Mouse (Mus musculus): ENCODE results near the gene Sdhaf3.
A peak's percentile ranks its signal among the peaks of the same experiment; 100 is the strongest.
"Not testable (repeated sequence)": the region's sequence is repeated elsewhere in the genome, so short reads cannot be mapped to it uniquely, and the experiment has no call there.

Gene Sdhaf3

DNA sequence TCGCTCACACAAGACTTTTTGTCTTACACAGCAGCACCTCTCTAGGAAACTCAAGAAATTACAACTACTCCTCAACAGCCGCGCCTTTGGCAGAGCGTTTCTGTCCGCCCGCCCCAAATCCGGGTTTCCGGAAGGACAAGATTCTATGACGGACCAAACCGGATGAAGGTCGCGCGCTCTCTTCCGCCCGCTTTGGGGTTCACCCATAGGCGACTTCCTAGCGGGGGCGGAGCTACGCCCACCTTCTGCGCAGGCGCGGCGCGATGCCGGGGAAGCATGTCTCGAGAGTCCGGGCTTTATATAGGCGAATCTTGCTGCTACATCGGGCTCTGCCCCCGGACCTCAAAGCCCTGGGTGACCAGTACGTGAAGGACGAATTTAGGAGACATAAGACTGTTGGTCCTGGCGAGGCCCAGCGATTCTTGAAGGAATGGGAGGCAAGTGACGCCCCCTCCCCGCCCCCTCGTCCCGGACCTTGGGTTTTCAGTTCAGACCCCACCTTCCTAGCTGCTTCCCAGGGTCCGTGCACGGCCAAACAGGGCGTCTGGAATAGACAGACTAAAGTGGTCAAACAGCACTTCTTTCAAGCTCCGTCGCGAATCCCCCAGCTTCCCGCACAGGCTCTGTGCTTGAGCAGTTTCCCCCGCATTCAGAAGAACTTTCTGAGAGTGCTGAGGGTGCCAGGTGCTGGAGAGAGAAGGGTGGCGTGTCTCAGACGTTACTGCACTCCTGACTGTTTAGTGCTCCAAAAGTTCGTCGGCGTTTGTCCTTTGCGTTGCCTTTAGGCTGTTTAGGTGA, at the start of gene Sdhaf3:
Sdhaf3 (plus strand) TSS at position 241 of the 798 bp plus-strand sequence.
- peak; percentile 95 for DNase-seq (ENCODE audit: low read depth, low spot score)

DNA sequence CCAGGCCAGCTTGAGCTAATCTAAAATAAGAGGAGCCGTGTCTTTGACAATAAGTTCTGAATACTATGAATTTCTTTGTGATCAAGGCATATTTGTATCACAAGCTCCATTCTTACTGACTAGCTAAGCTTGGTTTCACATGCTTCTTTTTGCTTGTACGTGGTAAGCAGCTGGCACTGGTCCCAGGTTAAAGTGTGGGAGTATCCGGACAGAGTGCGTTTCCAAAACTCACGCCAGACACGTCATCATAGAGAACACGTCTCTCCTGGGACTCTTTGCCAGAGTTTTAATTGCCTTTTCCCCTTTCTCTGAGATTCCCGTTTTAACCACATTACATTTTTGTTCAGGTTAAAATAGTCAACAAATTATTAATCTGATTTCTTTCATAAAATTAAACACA, 46.2 kb upstream of the Sdhaf3 start:
- no peak for DNase-seq (ENCODE audit: low read depth, low spot score)

DNA sequence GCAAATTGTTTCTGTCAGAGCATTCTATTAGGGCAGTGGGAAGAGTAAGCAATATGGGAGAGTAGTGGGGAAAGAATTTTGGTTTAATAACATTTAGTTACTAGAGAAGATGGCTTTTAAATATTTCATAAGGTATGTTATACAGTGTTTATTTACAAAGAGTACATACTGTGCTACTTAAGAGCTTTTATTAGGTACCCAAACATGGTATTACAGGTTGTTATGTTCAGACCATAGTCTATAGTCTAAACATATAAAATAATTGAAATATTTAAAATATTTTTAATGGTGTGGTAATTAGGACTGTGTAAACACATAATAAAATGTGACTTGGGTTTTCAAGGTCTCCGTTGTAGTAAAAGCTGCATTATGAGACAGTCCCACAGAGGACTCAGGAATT, 41.5 kb upstream of the Sdhaf3 start:
- no peak for DNase-seq (ENCODE audit: low read depth, low spot score)

DNA sequence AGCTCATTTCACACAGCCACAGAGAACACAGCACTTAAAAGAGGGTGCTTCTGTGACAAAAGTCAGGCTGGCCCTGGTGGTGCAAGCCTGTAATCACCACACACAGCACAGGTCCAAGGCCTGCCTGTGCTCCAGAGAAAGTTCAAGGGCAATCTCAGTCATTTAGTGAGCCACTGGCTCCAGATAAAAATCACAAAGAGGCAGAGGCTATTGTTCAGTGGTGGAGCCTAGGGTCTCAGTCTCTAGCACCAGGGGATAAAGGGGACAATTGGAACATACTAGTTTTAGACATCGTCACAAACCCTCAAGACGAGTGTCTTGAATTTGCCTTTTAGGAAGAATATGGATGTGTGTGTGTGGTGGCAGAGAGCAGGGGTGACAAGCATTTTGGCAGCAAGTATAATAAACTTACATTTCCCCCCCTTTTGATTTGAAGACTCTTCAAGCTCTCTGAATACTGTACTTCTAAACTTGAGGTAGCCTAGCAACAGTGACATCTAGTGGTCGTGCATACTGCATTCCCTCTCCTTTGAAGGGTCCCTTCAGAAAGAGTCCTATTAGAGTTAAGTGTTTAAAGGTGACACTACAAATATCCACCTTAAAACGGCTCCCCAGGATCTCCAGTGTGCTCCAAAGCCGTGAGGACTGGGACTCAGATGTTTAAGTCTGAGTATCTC, 40.8 kb upstream of the Sdhaf3 start:
- DNase-seq (ENCODE audit: low read depth, low spot score): peak; percentile 40

DNA sequence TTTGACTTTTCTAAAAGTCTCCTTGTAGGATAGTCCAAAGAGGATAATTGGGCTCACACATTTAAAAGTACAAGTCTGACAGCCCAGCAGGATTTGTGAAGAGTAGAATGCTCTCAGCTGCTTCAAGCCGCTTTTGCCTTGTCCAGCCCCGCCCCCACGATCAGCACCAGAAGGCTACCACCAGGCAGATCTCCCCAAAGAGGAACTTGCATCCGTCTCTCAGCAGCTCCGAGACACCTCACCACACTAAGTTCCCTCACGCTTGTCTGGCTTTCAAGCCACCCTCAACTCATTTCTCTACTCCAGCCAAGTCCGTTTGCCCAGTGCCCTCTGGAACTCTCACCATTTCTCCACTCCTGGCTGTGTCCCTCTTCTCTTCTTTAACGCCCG, 40.3 kb upstream of the Sdhaf3 start:
- no peak for DNase-seq (ENCODE audit: low read depth, low spot score)

DNA sequence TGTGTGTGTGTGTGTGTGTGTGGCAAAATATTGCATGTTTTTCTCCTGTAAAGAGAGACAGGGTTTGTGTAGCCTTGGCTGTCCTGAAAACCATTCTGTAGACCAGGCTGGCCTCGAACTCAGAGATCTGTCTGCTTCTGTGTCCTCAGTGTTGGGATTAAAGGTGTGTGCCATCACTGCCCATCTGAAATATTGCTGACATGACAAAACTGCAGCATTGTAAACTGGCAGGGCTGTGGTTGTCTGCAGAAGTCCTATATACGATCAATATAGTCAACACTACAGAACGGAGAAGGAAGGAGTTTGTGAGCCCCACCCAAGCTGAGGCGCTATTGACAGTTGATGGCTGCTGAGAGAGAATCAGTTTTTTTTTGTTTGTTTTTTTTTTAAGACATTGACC, 38.5 kb upstream of the Sdhaf3 start:
- no peak for DNase-seq (ENCODE audit: low read depth, low spot score)

DNA sequence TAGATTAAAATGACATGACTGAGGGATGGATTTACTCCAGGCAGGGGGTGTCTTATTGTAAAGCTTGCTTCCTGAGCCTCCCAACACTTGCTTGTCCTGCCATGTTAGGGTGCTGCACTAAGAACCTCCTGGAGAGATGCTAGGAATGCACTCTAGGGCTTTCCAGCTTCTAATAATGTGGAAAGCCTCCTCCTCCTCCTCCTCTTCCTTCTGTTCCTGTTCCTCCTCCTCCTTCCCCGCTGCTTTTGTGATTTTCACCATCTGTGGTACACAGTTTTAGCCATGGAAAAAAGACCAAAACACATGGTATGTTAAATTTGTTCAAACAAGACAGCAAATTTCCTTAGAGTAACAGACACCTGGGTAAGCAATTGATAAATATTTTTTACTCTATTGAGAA, 30.5 kb upstream of the Sdhaf3 start:
- no peak for DNase-seq (ENCODE audit: low read depth, low spot score)

DNA sequence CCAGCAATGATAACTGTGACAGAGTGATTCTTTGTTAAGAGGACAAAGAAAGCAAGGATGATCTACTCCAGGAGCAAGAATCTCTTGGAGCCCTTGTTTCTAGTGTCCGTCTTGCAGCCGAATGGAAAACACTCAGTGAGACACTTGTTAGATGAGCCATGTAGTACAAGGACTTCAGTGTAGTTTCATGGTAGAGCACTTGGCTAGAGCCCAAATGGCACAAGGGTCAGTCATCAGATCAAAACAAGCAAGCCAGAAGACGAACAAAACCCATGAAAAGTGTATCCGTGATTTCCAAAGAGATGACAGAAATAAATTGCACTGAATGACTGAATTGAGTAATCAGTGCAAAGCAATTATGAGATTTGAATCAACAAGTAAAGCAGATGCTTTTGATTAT, 25.0 kb upstream of the Sdhaf3 start:
- no peak for DNase-seq (ENCODE audit: low read depth, low spot score)

DNA sequence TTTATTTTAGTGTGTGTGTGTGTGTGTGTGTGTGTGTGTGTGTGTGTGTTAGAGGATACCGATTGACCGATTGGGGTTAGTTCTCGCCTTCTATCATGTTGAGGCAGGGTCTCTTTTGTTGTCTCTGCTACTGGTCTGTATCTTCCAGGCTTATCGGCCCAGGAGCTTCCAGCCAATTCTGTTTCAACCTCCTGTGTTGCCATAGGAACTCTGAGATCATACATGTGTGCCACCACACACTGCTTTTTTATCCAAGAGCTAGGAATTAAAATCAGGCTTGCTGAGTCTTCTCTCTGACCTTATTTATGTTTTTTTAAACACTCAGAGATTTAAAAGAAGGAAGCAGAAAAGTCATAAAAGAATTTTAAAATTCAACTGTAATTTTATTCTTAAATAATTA, 24.3 kb upstream of the Sdhaf3 start:
- DNase-seq (ENCODE audit: low read depth, low spot score): no peak

DNA sequence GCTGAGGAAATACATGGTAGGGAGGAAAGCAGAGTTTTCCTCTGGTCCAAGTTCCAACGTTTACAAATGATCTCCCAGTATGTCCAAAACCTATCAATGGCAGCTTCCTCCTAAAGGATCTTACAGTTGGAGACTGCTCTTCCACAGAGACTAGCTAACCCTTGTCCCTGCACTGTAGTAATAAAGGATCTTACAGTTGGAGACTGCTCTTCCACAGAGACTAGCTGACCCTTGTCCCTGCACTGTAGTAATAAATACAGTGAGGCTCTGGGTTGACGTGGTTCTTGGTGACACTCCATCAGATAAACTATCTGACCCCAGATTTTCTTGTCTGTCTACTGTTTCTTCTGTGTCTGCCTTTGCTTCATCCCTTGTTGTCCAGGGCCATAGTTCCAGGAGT, 15.0 kb upstream of the Sdhaf3 start:
- DNase-seq (ENCODE audit: low read depth, low spot score): no peak

DNA sequence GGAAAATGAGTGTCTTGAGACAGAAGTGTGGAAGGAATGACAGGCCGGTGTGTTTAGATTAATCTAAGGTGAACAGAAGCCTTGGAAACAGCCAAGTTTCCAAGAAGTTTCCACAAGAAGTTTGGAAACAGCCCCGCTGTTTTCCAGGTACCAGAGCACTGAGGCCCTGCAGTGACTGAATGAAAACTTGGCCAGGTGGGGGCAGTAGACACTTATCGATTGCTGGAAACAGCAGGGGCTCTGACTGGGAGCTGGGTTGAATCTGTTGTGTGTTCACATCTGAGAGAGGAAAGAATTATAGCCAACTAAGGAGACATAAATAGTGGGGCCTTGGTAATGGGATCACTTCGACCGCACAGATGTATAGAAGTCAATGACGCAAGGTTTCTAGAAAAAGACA, 13.0 kb upstream of the Sdhaf3 start:
- no peak for DNase-seq (ENCODE audit: low read depth, low spot score)

DNA sequence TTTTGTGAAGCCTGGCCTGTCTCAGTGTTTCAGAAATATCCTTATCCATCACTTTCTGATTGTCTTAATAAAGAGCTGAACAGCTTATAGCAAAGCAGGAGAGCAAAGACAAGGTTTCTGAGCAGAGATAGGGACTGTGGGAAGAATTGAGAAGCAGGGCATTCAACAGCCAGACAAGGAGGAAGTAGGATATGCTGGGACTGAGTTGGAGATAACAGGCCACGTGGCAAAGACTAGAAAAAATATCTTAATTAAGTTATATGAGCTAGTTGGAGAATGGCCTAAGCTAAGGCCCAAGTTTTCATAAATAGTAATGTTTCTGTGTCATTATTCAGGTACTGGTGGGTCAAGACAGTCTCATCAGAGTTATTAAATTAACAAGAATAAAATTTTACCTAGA, 8.2 kb upstream of the Sdhaf3 start:
- no peak for DNase-seq (ENCODE audit: low read depth, low spot score)

DNA sequence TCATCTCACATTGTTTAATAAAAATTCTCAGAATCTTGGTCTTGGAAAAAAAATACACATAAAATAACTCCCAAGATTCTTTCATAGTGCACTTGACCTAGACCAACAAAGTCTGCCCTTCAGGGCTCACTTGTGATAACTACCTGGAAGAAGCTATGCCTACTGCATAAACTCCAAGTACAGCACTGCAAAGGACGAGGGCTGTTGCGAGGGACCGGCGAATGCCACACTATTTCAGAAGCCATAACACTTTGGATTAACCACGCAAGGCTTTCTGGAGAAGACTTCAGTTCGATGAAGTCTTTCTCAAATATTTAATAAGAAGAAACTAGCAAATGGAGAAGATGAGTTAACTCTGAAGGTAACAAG, 425 bp upstream of the Sdhaf3 start:
- DNase-seq (ENCODE audit: low read depth, low spot score): no peak

DNA sequence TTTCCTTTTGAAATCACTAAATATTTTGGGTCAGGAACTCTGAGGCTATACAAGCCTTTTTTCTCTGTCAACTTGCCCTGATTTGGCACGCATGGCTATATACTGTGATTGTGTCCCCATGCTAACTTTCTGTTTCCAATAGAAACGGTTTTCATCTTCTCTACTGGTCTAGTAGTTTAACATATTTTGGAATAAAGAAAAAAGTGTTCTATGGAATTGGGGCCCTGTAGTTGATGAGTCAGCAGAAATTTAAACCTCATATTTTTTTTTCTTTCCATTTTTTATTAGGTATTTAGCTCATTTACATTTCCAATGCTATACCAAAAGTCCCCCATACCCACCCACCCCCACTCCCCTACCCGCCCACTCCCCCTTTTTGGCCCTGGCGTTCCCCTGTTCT, 3.4 kb downstream of the Sdhaf3 start:
- DNase-seq (ENCODE audit: low read depth, low spot score): not testable (repeated sequence)

DNA sequence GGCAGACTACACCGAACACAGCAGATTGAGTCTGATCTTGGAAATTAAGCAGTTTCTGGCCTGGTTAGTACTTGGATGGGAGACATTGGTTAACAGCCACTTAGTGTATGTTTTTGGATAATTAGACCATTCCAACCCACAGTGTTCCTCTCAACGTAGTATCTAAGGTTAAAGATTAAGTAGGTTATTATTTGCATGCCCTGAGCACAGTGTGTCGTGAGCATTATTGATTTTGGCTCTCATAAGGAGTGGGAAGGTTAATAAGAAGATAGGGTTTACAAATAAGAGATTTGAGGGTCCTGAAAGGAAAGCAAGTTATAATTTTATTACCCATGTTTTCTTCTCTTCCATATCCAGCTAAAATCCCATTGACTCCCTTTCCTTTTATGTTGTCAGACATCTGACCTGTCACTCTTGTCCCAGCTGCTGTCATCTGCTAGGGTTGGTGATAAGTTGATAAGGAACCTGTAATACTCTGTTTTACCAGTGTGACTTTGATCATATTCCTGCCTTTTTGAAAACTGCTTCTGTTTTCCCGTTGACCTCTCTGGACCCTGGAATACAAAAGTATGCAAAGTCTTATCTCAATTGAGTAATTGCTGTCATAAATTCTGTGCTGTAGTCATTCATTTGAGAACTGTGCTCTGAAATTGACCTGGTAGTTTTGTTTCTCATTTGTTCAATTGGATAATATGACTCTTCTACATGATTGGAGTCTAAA, 41.6 kb downstream of the Sdhaf3 start:
- DNase-seq (ENCODE audit: low read depth, low spot score): no peak

DNA sequence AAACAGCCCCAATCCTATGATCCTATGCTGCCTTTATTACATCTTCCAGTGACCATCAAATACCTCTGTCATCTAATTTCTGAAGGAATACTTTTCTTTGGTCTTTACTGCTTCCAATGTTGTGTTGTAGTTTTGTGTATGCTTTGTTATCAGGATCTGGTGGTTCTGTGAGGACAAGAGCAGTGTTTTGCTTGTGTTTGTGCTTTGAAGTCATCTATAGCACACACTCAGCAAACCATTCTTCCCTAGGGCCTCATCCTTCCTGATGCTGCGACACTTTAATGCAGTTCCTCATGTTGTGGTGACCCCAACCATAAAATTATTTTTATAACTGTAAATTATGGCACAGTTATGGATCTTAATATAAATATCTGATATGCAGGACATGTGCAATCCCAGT, 42.2 kb downstream of the Sdhaf3 start:
- DNase-seq (ENCODE audit: low read depth, low spot score): no peak

DNA sequence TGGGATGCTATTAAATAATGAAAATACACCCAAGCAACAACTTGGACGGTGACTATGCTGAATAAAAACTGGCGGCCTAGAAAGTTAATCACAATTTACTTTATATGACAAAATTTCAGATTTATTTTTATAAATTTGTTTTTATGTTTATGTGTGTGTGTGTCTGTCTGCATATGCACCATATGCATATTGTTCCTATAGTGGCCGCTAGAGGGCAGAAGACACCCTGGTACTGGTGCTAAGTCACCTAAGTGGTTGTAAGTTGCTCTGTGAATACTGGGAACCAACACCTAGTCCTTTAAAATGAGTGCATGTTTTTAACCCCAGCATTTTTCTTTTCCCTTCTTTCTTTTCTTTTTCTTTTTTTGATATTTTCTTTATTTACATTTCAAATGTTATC, 43.2 kb downstream of the Sdhaf3 start:
- DNase-seq (ENCODE audit: low read depth, low spot score): peak; percentile 16

DNA sequence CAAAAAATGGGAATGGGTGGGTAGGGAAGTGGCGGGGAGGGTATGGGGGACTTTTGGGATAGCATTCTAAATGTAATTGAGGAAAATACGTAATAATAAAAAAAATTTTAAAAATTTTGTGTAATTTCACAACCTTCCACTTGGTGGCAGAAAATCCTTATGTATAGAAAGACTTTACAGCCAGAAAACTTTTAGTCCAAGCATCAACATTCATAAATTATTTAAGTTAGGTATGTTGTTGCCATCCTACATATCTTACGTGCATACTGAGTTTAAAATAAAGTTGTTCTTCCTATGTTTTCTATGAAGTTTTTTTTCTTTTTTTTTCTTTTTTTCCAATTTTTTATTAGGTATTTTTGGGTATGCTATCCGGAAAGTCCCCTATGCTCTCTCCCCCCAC, 47.3 kb downstream of the Sdhaf3 start:
- peak; percentile 11 for DNase-seq (ENCODE audit: low read depth, low spot score)

DNA sequence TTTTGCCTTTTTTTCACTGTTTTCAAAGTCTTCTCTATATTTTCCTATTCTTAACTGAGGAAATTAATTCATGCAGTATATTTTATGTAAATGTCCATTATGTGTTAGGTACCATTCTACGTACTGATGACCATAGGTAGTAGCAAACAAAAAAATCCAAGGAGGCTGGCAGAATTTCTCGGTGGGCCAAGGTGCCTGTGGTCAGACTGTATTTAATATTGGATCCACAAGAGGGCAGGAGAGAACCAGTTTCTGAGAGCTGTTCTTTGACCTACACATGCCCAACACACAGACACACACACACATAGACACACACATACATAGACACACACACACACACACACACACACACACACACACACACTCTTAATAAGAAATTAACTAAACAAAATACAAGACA, 48.2 kb downstream of the Sdhaf3 start:
- DNase-seq (ENCODE audit: low read depth, low spot score): peak; percentile 50

DNA sequence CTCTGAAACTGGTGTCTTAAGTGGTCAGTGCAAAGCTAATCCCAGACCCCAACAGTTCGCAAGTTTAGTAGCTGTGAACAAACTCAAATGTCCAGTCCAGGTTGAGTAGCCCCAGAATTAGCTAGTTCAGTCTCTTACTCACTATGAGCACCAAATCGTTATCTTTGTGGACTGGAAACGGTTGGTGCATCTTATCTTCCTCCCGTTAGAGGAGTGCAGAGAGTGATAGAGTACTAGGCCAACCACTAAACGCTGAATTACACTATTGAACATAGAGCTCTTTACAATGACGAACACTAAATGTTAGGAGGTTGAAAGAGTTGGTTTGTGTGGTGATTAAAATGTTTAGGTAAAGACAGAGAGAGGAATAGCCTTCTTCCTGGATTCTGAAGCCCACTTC, 82.3 kb downstream of the Sdhaf3 start:
- no peak for DNase-seq (ENCODE audit: low read depth, low spot score)

DNA sequence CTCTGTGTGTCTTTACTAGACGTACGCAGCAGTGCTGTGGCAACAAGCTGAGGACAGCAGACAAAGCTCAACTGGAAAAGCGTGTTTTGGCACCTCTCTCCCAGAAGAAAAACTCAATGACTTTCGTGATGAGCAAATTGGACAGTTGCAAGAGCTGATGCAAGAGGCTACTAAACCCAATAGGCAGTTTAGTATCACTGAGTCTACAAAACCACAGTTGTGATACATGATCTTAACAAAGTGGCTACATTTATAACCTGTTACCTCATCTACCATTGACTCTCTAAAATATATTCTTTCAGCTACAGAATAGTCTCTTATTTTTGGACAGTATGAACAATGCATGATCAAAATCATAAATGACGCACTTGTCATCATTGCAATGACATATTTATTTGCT, 83.0 kb downstream of the Sdhaf3 start:
- DNase-seq (ENCODE audit: low read depth, low spot score): no peak

DNA sequence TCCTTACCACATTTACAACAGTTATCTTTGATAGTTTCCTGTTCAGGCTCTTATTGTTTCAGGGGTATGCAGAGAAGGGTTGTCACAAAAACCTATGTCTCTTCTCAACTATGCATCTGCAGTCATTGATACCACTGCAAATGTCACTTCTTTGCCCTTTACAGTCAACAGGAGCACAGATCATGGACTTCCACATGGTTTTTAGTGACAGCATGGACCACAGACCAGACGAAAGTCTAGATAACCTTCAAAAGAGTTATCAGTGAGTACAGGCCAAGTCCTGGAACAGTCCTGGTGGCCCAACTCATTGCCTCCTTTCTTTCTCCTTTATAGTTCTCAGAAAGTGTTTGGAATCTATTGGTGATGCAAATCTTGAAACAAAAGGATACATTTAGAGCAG, 86.1 kb downstream of the Sdhaf3 start:
- DNase-seq (ENCODE audit: low read depth, low spot score): no peak

DNA sequence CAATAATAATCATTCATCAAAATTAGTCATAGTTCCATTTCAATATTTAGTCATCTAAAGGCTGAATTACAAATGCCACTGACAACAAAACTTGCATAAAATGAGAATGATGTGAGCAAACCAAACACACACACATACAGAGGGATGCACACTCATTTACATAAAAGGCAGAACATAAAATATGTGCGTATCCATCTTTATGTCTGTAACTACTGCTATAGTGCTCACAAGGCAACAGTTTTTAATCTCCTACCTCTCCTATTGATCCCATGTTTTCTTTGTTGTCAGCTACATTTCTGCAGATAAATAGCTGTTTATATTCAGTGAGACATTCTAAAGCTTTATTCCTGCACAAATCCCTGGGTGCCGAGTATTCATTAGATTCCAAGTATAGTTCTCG, 107.0 kb downstream of the Sdhaf3 start:
- DNase-seq (ENCODE audit: low read depth, low spot score): no peak

Data from A20 (cell line).